Mouse (Mus musculus): ENCODE data around the gene Clcnka.

- TF ChIP-seq CTCF (IDR thresholded peaks at IDR 0.05; ENCODE audit: borderline replicate concordance, insufficient read depth, low read depth, low read length) (no peak), POLR2A (IDR thresholded peaks at IDR 0.05; ENCODE audit: borderline replicate concordance, insufficient read depth, low read length) (no peak)
Measured at GRCm38 (mm10) chr4:141422841-141423240, 24.3 kb upstream of the Clcnka start.
